Mouse (Mus musculus) lung, postnatal 0 days (tissue): Measurements from ENCODE around the gene Phyh.

Source experiments
- CTCF ChIP-seq: IDR thresholded peaks from 2 replicates; pipeline ENCODE4 v1.5.1; 2016; ENCODE audit warnings: antibody characterized with exemption, mild to moderate bottlenecking
- EP300 ChIP-seq: IDR thresholded peaks from 2 replicates; pipeline ENCODE4 v1.6.1; 2016; ENCODE audit warnings: antibody characterized with exemption, mild to moderate bottlenecking, control low read depth

GRCm38 (mm10) chr2:4922476-4923164 is 3.8 kb downstream of the Phyh start:
- TF ChIP-seq CTCF (no peak), EP300 (peak; percentile 50; the same call in 1 of the 2 replicates)
